Mouse (Mus musculus): ENCODE results near the gene Nipsnap2.

DNA sequence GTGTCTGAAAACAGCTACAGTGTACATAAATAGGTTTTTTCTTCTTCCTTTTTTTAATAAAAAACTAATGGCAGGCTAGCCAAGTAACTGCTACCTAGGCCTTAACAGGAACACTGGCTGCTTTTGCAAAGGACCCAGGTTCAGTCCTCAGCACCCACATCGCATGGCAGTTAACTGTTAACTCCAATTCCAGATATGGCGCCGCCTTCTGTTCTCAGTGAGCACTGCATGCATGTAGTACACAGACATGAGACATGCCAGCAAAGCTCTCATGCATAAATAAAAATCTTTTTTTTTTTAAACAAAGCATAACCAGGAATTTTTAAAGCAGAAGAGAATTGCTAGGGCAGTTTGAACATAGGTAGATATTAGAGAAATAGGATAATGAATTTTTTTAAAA, 4.7 kb upstream of the Nipsnap2 start:
- TF ChIP-seq POLR2A (IDR thresholded peaks at IDR 0.05; ENCODE audit: extremely low read depth, insufficient read depth, low read length) (no peak), CTCF (IDR thresholded peaks at IDR 0.05; ENCODE audit: low read depth, low read length) (0 out of 2 replicates have a peak, but pooled peaks have one; percentile 2)

Measured in liver, adult 2 months (tissue).